Mouse (Mus musculus) heart, adult 2 months (tissue): Measurements from ENCODE around the gene Kdm5c. TPM values are rescaled to one million over a fixed set of nuclear protein-coding genes. Genes with fewer than 3 reads are reported as not detected.
A peak's percentile ranks its signal among the peaks of the same experiment; 100 is the strongest.

Experiments
- DNase-seq, 2 experiments: peaks; one replicate each; pipeline ENCODE4 v3.0.0; 2021
- H3K27ac ChIP-seq: fragments of 200-600 bp; 2 replicates; pipeline ENCODE4 v1.8.1; 2022
- H3K27me3 ChIP-seq: fragments of 200-500 bp; 2 replicates; pipeline ENCODE4 v1.6.1; 2012; ENCODE audit warnings: mild to moderate bottlenecking, low read length, inconsistent platforms, mixed read lengths; ENCODE audit not compliant: control insufficient read depth, insufficient read depth
- H3K36me3 ChIP-seq: fragments of 200-500 bp; 2 replicates; pipeline ENCODE4 v1.6.1; 2012; ENCODE audit warnings: low read length, inconsistent platforms; ENCODE audit not compliant: control insufficient read depth, insufficient read depth
- H3K4me1 ChIP-seq: fragments of 200-500 bp; 2 replicates; pipeline ENCODE4 v1.6.1; 2011; ENCODE audit warnings: low read length; ENCODE audit not compliant: control insufficient read depth, insufficient read depth
- H3K4me3 ChIP-seq: fragments of 200-600 bp; 2 replicates; pipeline ENCODE4 v1.8.1; 2022
- H3K79me2 ChIP-seq: fragments of 200-500 bp; replicated peaks from 2 replicates; pipeline ENCODE4 v1.6.1; 2012; ENCODE audit warnings: mild to moderate bottlenecking, inconsistent platforms, low read length, moderate library complexity, mixed read lengths; ENCODE audit not compliant: control insufficient read depth, insufficient read depth
- H3K9ac ChIP-seq: fragments of 200-500 bp; 2 replicates; pipeline ENCODE4 v1.6.1; 2012; ENCODE audit warnings: low read depth, mild to moderate bottlenecking, control low read depth, inconsistent platforms, low read length, mixed read lengths
- CTCF ChIP-seq: fragments of 200-600 bp; IDR thresholded peaks from 2 replicates; pipeline ENCODE4 v1.8.1; 2022; ENCODE audit warnings: antibody characterized with exemption, mild to moderate bottlenecking, moderate library complexity
- EP300 ChIP-seq: fragments of 200-500 bp; IDR thresholded peaks from 2 replicates; pipeline ENCODE4 v1.6.1; 2011; ENCODE audit warnings: low read depth, low read length, control low read depth; ENCODE audit not compliant: insufficient read depth
- POLR2A ChIP-seq: fragments of 200-500 bp; IDR thresholded peaks from 2 replicates; pipeline ENCODE4 v1.6.1; 2011; ENCODE audit warnings: mild to moderate bottlenecking, low read depth, low read length, control low read depth; ENCODE audit not compliant: insufficient read depth
- WGBS: fragments of 180-500 bp; shearing (Covaris S2); methylation state at CpG from one replicate; pipeline ENCODE4 v1.1.7; 2018; 5-methylcytosine and 5-hydroxymethylcytosine counted together
- intact Hi-C: fragments of 180-260 bp; cut with DNase I; formaldehyde crosslinking; loops from one replicate; pipeline ENCODE4 v1.15.1; 2025
- long read RNA-seq: library from polyadenylated mRNA; stranded (forward); transcript quantifications from one replicate; pipeline ENCODE4 v2.0.0, GENCODE M21; 2021
- polyA plus RNA-seq: library from polyadenylated mRNA; depleted of rRNA; stranded (reverse); fragments of >200 nt; gene quantifications from 2 replicates; pipeline ENCODE4 v1.2.3, GENCODE M21; 2012; rRNA removed
- total RNA-seq, 2 experiments: library from RNA; stranded (reverse); gene quantifications; 2 replicates each; pipeline ENCODE4 v1.2.3; 2021

The Kdm5c gene
- total RNA-seq, result 10 to 100 TPM; 29.7 to 48.5 TPM
- 17.7 and 32.7 TPM in 2 replicates for polyA plus RNA-seq
- long read RNA-seq, full-length matches to known transcripts, result 14 of 25 reads
- long read RNA-seq, partial matches to known transcripts, result 8 of 25 reads
- long read RNA-seq, other reads (novel, unspliced or antisense), result 3 of 25 reads

DNA sequence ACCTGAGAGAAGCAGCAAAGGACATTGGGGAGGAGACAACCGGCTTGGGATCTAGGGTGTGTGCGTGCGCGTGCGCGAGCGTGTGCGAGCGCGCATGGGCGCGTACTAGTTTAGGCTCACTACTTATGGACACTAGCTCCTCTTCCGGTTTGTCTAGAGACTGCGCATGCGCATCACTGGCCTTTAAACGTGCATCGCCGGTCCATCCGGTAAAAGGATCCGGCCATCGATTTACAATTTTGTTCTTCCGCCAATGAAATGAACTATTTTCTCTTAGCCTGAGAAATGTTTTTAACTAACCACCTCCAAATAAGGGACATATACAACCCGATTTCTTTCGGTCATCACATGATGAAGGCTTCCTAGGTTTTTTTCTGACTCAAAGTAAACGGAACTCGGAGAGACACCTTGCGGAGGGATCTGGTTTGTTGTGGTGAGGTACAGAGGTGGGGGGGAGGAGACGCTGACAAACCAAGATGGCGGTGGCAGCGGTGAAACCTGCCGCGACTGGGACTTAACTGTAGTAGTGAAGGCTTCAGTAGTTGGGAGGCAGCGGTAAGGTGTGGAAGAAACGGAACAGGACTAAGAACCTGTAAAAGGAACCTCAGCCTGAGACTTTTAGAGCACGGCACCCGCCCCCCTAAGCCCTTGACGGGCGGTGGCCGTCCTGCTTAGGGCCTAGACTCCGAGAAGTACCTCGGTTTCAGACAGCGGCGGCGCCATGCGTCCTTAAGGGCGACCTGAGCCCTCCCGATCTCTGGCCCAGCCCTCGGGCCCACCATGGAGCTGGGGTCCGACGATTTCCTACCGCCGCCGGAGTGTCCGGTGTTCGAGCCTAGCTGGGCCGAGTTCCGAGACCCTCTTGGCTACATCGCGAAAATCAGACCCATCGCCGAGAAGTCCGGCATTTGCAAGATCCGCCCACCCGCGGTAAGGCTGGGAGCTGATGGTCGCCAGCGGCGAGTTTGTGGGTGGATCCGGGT is at the start of gene Kdm5c:
Gene Kdm5c (plus strand): TSS at position 240 of the 983 bp plus-strand sequence.
- WGBS, result under 1% methylated on average over 69 of the region's 69 CpGs
- Histone ChIP-seq H3K9ac (peak within 1 kb of the TSS; percentile 94), H3K27me3 (no peaks in the 10 kb centered on the region), H3K4me3 (peak within 1 kb of the TSS; percentile 89), H3K36me3 (peaks cover 9% of the 10 kb centered on the region), H3K4me1 (no peaks in the 10 kb centered on the region), H3K27ac (peak within 1 kb of the TSS; percentile 92), H3K79me2 (peaks cover 8% of the 10 kb centered on the region)
- TF ChIP-seq POLR2A (peak; percentile 77), CTCF (no peak), EP300 (0 out of 2 replicates have a peak, but pooled peaks have one; percentile 19)
- intact Hi-C loops, result loop anchor here (5.0 to 10.0 kb wide), 2 partner anchors 109 to 218 kb away; partner anchors contain the start of genes Ribc1, Smc1a and Tspyl2
- peak; percentile 94 to 95 for DNase-seq

DNA sequence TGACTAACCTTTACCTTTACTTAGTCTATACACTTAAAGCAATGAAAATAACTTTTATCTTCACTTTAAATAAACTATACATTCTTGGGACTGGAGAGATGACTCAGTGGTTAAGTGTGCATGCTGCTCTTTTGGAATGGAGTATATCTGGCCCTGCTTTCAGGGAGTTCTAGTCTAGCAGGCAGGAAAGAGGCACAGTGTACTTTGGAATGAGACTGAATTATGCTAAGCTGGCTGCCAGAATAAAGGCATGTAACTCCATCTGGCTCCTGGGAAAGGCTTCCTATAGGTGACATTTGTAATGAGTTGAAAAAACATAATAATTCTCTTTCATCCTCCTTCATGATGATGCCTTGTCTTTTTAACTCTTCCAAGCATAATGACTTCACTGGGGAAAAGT is 45.7 kb upstream of the Kdm5c start:
- intact Hi-C loops, result no loop called here
- Histone ChIP-seq H3K4me3 (no peak overlapping the region), H3K36me3 (no peaks in the 10 kb centered on the region), H3K9ac (no peak overlapping the region), H3K79me2 (no peaks in the 10 kb centered on the region), H3K27ac (no peak overlapping the region), H3K4me1 (no peaks in the 10 kb centered on the region; the same call in none of the 2 replicates), H3K27me3 (no peaks in the 10 kb centered on the region)
- no peak for DNase-seq
- no peak for TF ChIP-seq POLR2A
- TF ChIP-seq EP300, result no peak
- TF ChIP-seq CTCF, result no peak

DNA sequence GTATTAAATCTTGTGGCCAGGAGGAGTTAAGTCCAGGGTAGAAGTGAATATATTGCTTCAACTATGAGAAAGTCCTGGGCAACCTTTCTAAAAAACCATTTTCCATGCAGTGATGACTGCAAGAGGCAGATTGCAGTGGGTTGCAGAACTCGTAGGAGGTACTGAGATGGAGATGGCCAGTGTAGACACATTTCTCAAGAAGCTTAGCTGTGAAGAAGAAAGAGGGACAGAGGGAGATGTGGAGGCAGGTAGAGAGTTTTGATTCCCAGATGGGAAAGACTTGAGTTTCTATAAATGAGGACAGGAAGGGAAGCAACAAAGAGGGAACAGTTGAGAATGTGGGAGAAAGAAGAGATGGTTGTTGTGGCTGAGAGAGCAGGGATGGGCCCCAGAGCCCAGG is 41.6 kb upstream of the Kdm5c start:
- Histone ChIP-seq H3K27me3 (no peaks in the 10 kb centered on the region), H3K79me2 (no peaks in the 10 kb centered on the region), H3K4me3 (no peak overlapping the region), H3K4me1 (no peaks in the 10 kb centered on the region; the same call in none of the 2 replicates), H3K9ac (no peak overlapping the region), H3K27ac (no peak overlapping the region), H3K36me3 (no peaks in the 10 kb centered on the region)
- TF ChIP-seq CTCF, result no peak
- TF ChIP-seq EP300, result no peak
- no peak for TF ChIP-seq POLR2A
- WGBS, result 87% methylated on average over 1 of the region's 1 CpGs
- intact Hi-C loops, result no loop called here
- DNase-seq, result no peak

DNA sequence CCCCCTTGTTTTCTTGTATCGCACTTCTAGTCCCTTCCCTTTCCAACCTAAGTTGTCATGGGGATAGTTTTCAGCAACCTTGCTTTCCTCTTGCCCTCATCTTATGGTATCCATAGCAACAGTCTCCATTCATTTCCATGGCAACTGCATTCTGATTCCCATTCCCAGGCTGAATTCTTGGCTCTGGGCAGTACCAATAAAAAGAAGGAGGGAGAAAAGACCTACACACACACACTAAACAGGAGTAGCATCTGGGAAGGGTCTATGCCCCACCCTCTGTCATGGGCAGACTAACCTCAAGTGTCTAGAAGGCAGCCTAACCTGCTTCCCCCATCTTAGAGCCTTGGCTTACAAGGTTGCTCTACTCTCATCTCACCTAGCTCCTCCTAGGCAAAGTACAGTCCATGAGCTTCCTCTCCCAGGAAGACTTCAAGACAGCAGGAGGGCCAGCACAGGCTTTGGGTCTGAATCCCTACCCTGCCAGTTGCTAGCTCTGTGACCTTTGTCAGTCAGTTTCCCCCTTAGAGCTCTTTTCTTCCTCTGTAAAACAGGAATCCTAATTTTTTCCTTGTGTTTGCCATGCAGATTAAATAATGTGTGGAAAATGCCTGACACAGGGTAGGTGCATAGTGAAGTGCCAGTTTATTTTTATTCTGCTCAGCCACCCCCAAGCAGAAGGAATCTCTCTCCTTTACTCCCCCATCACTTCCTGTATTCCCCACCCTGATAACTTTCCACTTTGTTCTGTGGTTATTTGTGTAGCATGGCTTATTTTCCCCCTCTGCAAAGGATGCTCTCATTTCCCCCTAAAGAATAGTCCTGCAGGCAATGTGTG is 34.8 kb upstream of the Kdm5c start:
- no peak overlapping the region for H3K9ac ChIP-seq
- no peak for DNase-seq
- no peak for TF ChIP-seq POLR2A
- TF ChIP-seq CTCF, result no peak
- TF ChIP-seq EP300, result no peak
- 91% methylated on average over 1 of the region's 1 CpGs for WGBS
- H3K27me3 ChIP-seq, result no peaks in the 10 kb centered on the region
- H3K27ac ChIP-seq, result no peak overlapping the region
- no peaks in the 10 kb centered on the region for H3K36me3 ChIP-seq
- no peak overlapping the region for H3K4me3 ChIP-seq
- H3K79me2 ChIP-seq, result no peaks in the 10 kb centered on the region; the same call in 1 of the 2 replicates
- intact Hi-C loops, result no loop called here
- H3K4me1 ChIP-seq, result peaks cover 2% of the 10 kb centered on the region

DNA sequence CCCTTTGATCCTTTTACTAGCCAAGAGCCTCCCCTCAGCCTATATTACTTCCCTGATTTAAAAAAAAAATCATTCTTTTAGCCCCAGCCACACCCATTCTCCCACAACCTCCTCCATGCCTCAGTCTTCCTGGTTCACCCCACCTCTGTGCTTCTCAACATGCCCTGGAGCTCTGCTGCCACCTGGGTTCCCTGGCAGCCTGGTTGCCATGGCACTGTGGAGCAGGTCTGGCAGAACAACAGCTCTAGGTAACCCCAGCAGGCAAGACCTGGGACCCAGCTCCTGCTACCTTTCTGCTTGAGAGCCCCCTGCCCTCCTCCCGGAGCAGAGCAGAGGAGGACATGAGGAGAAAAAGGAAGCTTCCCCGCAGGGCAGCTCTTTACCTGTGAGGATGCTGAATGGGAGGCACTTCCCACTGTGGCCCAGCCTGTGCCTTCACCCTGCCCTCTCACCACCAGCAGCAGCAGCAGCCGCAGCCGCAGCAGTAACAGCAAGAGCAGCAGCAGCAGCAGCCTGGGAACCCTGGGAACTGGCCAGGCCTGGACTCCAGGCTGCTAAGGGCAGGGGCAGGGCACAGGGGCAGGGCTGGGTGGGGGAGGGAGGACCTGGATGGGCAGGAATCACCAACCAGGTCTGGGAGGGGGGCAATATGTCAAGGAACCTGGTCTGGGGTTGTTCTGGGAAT is 30.9 kb upstream of the Kdm5c start:
- Histone ChIP-seq H3K4me1 (peaks cover 2% of the 10 kb centered on the region), H3K27ac (no peak overlapping the region), H3K36me3 (no peaks in the 10 kb centered on the region), H3K4me3 (no peak overlapping the region), H3K9ac (no peak overlapping the region), H3K79me2 (no peaks in the 10 kb centered on the region; the same call in 1 of the 2 replicates), H3K27me3 (no peaks in the 10 kb centered on the region)
- no peak for DNase-seq
- TF ChIP-seq EP300 (no peak), CTCF (no peak), POLR2A (no peak)
- intact Hi-C loops, result no loop called here
- WGBS, result 53% methylated on average over 4 of the region's 4 CpGs
